Mouse (Mus musculus): ENCODE data around the gene Rpl36a.
A peak's percentile ranks its signal among the peaks of the same experiment; 100 is the strongest.
"Not testable (repeated sequence)": the region's sequence is repeated elsewhere in the genome, so short reads cannot be mapped to it uniquely, and the experiment has no call there.

Gene Rpl36a

DNA sequence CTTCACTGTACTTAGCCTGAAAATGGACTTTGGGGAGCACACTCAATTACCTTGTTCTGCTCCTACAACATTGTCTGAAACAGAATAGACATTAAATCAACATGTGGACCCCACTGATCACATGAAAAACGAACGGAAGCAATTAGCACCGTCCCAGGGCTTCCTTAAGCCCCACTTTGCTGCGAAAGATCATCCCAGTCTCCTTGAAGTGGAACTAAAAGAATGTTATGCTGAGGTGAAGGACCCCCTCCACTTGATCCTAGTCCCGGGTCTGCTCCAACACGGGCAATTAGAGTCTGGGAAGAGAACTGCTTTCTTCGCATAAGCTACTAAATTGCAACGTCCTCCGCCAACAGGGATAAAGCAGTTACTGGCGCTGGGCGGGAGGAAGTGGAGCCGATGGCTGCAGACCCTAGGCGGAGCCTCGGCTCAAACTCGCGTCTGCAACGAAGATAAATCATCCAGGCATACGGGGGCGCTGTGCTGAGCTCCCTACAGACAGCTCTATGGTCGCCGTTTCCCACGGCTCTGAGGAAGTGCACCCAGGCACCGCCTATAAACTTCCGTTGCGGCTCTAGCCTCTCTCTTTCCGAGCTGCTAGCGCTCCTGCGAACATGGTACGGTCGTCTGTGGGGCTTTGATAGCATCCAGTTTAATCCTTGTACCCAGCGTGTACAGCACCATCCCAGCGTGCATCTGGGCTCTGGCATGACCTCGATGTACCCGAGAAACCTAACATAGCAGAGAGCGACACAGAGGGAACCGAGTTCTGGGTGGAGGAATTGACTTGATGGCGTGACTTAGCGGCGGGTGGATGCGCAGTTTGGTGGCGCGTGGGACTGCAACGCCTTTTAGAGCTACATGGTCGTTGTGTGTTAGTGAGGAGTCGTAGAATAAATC lies at the start of gene Rpl36a:
Gene Rpl36a, plus strand, starts transcription at position 552 of the 900 bp plus-strand sequence.
- DNase-seq, result peak; percentile 95

DNA sequence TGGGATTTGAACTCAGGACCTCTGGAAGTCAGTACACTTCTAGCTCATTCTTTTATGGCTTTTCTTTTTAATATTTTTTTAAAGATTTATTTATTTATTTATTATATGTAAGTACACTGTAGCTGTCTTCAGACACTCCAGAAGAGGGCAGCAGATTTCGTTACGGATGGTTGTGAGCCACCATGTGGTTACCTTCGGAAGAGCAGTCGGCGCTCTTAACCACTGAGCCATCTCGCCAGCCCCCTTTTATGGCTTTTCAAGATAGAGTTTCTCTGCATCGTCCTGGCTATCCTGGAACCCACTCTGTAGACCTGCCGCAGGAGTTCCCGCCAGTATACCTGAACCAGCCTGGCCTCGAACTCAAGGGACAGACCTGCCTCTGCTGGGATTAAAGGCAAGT lies 45.7 kb upstream of the Rpl36a start:
- not testable (repeated sequence) for DNase-seq

DNA sequence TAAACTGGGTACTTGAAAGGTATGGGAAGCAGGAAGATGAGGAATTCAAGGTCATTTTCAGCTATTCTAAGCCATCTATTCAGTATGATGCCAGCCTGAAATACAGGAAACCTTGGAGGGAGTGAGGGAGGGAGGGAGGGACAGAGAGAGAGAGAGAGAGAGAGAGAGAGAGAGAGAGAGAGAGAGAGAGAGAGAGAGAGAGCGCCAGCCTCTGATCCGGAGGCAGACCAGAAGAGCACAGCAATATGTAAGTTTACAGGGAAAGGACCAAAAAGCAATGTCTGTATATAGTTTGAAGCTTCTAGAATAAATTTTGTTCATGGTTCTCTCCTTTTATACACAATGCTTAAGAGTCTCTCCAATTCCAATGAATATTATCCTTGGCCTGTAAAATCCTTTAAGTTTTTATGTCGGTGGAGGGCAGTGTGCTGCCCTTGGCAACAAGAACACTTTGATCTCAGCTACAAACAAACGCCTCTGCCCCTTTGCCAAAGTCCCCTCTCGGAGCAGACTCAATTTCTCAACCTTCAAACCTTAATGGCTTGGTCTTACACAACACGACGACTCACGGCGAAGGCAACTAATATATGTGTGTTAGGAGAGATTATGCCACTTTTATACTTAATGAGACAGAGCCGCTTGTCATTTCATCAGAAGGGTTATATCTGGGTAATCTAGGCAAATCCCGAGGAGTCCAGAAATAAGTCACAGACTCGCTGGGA lies 44.9 kb upstream of the Rpl36a start:
- peak; percentile 7 for DNase-seq

DNA sequence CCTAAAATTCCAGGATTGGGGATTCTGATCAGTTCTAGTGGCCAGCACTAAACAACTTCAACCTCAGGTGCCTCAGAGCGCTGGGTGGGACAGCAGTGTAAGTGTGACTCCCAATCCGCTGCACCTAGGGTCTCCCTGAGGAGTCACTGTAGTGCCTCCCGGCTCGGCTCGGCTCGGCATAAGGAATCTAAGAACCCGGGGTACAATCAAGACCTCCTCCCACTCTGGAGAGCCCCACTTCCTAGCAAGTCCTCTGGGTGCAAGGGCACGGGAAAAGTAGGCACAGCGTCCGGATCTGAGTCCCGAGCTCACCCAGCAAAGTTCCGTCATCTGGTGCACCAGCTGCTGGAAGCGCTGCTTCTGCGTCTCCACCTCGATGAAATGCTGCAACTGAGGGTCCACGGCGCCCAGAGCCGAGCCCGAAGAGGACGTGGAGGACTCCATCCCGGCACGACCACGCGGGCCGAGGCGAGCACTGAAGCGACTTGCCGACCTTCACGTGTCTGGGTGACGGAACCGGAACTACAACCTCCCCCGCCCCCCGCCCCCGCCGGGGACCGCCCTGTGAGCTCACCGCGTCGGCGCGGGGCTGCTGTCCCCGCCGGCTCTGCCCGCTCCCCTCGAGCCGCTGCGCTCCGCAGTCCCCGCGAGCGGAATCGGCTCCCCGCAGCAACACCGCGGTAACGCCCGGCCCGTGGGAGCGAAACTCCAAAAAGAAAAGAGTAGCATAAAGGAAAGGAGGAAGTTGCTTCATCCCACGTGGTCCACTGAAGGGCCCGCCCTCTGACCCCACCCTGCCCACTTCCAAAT lies 44.1 kb upstream of the Rpl36a start, which contains the start of gene Timm8a1:
Gene Timm8a1, minus strand, starts transcription at position 721 of the 810 bp plus-strand sequence.
- peak; percentile 49 for DNase-seq

DNA sequence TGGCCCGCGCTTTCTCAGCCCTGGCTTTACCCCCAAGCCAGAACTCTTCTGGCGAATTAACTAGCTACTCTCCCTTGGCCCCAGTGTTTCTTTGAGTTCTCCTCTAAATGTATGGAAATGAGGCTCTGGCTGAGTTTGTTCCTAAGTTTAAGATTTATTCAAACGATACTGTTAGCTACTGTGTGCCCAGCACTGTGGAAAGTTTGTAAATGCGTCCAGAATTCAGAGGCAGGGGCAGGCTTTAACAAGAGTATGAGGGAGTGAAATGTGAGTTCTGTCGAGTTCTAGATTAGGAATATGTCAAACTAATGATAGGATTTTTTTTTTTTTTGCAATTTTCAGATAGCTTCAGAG lies 43.5 kb upstream of the Rpl36a start:
- DNase-seq, result no peak

DNA sequence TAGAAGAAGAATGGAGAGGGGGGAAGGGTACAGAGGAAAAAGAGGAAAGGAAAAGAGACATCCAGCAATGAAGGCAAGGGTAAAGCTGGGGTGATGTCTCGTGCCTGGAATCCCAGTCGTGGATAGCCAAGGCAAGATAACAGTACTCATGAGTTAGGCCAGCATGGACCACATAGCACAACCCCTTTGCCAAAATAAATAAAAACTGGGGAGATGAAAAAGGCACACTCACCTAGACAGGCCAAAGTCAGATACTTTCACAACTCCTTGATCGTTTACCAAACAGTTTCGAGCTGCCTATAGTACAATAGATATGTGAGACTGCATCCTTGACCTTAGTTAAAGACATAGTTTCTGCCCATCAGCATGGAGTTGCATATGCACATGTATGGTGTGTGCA lies 38.1 kb upstream of the Rpl36a start:
- DNase-seq, result no peak

DNA sequence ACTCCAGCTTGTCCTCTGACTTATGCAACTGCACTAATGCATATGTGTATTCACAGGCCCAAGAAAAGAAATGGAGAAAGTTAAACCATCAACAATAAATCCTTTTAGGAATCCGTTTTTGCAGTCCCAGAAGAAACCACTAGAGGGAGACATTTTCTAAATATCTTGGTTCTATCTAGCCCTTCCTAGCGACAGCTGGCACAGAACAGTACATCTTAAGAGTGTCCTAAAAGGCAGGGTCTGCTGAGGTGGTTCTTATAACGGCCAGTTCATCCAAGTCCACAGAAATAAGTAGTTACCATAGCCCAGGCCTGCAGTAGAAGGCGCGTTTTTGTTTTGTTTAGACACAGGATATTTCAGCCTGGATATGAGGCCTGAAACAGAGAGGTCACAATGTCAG lies 34.6 kb upstream of the Rpl36a start:
- DNase-seq, result peak; percentile 76

DNA sequence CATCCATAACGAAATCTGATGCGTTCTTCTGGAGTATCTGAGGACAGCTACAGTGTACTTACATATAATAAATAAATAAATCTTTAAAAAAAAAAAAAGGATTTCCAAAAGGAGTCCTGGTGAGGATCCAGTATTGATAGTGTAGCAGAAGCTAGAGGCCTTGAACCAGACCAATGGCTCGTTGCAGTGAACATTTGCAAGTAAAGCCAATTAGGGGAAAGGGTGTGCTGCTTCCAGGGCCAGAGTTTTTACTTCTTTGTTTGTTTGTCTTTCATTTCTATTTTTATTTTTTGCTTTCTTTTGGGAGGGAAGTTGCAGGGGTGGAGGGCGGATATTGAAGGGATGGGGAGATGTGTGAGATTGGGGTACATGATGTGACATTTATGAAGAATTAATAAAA lies 32.1 kb upstream of the Rpl36a start:
- no peak for DNase-seq

DNA sequence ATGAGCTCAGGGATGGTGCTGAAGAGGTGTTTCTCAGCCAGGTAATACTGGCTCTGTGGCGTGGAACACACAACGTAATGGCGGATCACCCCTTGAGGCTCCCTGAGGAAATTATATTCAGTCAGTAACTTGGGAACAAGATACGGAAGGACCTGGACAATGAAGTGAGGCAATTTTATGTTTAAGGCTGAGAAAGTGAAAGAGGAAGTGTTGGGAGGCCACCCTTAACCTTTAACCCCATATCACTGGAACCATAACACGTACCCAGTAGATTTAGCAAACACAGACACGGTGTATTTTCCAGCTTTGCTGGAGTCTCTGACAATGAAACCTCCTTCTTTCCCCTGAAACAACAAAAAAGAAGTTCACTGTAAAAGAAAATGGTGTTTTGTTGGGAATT lies 31.0 kb upstream of the Rpl36a start:
- DNase-seq, result peak; percentile 15

DNA sequence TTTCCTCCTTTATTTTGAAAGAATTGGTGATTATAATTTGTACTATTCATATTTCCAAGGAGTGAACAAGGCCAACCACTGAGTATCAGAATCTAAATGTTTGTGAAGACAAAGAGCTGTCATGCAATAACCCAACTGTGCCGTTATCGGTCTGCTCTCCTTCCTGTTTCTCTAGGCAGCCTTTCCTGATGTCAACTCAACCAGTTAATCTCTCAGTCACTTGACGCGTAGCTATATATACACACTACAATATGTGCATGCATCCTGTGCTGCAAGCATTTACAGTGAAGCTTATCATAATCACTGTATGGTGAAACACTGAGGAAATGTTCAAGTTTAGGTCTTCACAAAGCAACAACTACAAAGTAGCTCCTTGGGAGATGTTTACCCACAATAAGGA lies 21.1 kb upstream of the Rpl36a start:
- DNase-seq, result no peak

DNA sequence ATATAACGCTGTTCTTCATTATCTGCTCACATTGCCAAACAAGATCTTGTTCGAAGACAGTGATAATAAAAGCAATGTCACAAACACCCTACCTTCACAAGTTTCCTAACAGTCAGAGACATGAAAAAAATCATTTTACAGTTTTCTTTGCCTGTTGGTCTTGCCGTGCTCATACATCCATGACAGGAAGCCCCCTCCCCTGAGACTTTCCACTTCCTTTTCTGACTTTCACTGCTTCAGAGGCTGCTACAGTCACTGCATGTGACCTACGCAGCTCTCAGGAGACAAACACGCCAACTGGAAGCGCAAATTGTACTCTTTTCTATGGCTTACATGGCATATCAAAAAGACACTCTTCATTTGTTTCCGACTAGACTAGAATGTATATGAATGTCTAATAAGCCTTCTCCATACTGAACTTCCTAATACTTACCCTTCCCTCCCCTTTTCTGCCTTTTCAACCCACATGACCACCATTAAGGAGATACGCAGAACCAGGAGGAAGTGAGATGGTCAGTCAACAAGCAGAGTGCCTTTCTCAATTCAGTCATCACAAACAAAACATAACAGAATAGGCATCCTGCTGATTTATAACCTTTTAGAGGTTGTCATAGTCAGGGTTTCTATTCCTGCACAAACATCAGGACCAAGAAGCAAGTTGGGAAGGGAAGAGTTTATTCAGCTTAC lies 18.8 kb upstream of the Rpl36a start:
- DNase-seq, result peak; percentile 32

DNA sequence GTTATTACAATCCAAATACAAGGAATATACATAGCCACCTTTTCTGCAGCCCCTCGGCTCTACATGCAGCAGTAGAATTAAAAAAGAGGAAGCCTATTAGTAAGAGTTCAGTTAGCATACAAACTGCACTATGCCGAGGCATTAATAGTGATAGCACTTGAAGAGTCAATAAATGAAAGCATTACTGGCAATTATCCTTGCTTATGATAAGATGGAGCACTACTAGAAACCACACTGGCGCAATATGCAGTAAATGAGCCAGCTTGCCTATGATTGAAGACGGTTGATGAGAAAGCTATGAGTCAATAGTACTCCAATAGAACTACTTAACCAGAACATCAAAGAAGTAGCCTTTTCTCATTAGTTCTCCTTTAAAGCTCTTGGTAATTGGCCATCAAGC lies 7.6 kb upstream of the Rpl36a start:
- DNase-seq, result no peak

DNA sequence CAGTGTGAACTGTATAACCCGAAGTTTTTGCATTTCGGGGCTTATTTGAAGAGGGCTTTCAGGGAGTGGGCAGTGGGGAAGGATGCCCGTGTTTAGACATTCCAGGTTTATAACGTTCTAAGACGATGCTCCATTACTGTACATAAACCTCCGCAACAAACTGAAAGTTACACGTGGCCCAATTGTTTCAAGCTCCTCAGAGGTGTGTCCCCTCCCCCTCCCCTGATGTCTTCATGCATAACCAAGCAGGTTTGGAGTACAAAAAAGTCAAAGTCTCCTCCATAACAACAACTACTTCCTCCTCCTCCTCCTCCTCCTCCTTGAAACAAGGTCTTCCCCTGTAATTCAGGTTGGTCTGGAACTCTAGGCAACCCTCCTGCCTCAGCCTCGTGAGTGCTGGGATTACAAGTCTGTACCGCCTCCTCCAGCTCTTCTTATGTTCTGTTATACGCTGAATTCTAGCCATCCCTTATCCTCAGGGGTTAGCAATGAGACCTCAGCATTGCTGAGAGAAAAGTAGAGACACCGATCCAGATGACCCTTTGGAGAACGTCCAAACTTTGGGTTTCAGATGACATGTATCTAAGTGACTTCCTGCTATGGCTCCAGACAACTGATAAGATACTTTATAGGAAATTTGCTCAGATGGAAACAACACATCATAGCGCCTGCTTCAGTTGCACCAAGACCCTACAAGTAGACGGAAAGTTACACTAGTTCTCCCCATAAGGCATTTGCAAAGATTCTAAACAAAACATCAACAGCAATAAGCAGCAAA lies 4.7 kb upstream of the Rpl36a start:
- no peak for DNase-seq

DNA sequence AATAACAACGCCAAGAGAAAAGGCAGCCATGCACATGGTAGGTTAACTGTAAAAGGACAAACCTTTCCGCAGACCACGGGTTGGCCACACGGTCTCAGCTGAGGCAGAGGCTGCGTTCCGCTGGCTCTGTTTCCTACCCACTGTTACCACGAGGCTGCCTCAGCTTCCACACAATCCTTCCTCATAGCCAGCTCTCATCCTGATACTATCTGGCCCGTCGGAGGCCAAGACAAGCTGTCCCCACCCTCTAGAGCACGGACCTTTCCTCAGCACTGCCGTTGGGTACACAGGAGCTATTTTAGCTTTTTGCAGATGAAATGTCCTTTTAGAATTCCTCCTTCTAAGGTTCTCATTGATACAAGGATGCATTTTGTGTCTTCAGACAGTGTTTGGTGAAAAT lies 3.2 kb upstream of the Rpl36a start:
- DNase-seq, result no peak

DNA sequence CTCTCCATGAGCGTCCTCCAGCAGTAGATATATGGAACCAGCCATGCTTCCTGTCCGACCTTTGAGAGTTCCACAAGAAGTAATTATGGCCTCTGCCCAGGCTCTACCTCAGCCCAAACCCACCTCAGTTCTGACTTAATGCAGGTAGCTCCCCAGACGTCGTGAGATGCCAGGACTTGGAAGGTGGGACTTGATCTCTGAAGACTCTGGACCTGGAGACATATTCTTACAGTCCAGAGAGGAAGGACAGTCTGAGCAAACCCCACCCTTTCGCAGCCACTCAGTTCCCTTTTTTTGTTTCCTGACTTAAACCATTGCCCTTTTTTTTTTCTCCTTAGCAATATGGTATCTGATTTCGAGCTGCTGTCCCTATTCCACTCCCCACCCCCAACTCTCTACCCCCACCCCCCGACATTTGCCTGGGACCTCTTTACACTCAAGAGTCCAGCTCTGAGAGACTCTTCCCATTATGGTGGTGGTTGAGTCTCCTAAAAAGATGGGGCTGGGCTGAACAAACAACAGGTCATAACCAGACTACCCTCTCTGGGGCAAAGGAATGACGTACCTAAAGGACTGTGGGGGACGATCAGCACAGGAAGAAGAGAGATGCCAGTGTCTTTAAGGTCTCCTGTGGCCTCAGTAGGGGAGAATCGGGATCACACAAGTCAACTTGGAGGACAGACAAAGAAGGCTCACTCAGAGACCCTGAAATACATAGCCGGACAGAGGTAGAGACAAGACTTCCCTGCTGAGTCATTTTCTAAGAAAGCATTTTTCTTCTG lies 2.4 kb upstream of the Rpl36a start, which contains the start of gene Btk:
Gene Btk, minus strand, starts transcription at position 683 of the 782 bp plus-strand sequence.
- DNase-seq, result no peak

DNA sequence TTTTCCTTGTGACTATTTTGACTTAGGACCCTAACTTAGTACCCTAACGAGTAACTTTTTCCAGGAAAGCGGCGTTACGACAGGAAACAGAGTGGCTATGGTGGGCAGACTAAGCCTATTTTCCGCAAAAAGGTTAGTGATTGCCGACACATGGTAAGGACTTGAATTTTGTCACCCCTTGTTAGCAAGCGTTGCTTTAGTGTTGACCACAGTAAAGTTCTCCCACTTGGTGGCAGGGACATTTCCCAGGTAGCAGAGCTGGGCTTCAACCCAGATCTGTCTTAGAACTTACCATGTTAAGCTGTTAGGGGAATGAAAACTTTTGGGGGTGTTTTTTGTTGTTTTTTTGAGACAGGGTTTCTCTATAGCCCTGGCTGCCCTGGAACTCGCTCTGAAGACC lies 993 bp downstream of the Rpl36a start:
- no peak for DNase-seq

DNA sequence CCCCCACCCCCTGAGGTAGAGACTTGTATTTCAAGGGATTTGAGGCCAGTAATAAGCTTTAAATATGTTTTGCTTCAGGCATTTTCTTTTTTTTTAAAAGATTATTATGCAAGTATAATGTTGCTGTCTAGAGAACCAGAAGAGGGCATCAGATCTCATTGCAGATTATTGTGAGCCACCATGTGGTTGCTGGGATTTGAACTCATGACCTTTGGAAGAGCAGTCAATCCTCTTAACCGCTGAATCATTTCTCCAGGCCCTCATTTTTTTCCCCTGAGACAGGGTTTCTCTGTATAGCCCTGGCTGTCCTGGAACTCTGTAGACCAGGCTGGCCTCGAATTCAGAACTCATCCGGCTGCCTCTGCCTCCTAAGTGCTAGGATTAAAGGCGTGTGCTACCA lies 2.8 kb downstream of the Rpl36a start:
- no peak for DNase-seq

DNA sequence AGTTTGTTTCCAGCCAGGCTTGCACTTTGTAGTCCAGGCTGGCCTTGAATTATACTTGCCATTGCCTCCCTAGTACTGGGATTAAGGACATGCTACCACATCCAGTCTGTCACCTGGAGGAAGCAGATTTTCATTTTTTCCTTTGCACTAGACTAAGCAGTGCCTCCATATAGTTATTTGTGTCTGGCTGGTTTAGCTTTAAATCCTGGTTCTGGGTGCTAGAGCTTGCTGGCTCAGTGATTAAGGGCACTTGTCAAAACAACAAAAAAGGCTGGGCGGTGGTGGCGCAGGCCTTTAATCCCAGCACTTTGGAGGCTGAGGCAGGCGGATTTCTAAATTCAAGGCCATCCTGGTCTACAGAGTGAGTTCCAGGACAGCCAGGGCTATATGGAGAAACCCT lies 3.5 kb downstream of the Rpl36a start:
- no peak for DNase-seq

DNA sequence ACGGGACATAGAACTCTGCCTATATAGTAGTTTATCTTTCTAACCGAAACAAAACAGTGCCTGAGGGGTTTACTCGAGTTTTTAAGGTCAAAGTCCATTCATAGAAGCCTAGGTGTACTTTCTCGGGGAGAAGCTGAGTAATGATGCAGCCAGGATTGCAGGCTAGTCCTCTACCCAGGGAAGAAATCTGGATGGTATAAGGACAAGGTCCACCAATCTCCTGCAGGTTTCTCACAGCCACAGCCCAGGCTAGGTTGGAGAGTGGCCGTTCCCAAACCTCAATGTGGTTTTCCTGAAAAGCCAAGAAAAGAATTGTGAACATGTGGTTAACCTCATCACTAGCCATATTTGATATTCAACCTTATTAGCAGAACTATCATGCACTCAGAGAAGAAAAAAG lies 4.4 kb downstream of the Rpl36a start:
- DNase-seq, result no peak

DNA sequence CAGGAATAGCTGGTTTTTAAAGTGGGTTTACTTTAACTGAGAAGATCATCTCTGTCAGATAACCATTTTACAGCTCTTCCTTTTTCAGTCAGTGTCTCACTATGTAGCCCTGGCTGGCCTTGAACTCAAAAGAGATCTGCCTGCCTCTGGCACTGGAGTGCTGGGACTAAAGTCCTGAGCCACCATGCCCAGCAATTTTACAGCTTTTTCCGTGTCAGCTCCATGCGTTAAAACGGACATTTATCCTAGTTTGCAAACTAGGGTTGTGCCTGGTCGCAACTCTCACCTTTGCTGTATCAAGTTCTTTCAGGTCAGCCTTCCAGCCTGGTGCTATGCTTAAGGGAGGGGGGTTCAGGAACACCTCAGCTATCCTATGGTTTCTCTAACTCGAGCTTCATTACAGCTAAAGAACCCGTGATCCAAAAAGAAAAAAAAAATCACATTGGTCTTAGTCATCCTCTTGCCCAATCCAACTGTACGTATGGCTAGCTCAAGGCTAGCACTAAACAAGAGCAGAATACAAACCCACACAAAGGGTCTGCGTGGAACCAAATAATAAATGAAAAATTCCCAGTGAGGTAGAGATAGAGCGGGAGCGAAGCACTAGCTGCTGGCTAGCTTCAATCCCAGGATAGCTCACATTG lies 14.6 kb downstream of the Rpl36a start:
- DNase-seq, result no peak

Data from lung, postnatal 36 days (tissue).